ENCODE assay signal across 27 mouse cellular contexts in the genomic region with DNA sequence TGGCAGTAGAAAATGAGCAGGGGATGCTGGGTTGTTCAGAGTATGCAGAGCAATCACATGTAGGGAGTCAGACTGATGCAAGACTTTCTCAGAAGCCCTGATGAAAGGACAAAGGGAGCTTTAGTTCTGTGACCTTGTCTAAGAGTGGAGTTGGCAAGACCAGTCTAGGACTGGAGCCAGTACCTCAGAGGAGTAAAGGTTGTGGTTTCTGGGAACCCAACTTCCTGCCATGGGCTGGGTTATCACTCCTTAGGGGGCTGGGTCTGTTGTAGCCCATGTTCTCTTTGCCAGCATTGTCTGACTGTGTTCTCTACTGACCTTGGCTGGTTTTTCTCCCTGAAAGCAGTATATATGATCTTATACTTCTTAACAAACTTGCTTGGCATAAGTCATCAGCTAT.
A peak's percentile ranks its signal among the peaks of the same experiment; 100 is the strongest.
DNase-seq lines count a peak whose midpoint lies in the region; ATAC-seq and TF ChIP-seq lines count a peak whose summit lies in the region.
"Had no signal": no experiment of that assay in that cellular context is flagged by ENCODE, and none has a peak within 500 bp of the region (broad histone marks: within the 10 kb centered on the region; RNA-seq: fewer than 3 reads in every experiment).

No protein-coding gene starts in this region.

- H3K27ac ChIP-seq in left cerebral cortex, adult 2 months: no peak overlapping the region
- H3K27ac ChIP-seq: embryonic facial prominence, embryonic 12.5 days; heart, embryonic 13.5 days; hindbrain, embryonic 12.5 days; limb, embryonic 12.5 days; midbrain, embryonic 12.5 days; neural tube, embryonic 13.5 days had no signal

- peak; percentile 16 for DNase-seq in adrenal gland, postnatal 10 days
- no peak for DNase-seq in adrenal gland, postnatal 4 days (ENCODE audit: low spot score in 2 of 2)
- DNase-seq in 416B (ENCODE audit: low read depth): peak; percentile 32
- DNase-seq in adrenal gland, postnatal 36 days: peak; percentile 3 to 42
- DNase-seq in frontal cortex, postnatal 10 days (ENCODE audit: low spot score in 2 of 2): no peak
- DNase-seq in left cerebral cortex, adult 2 months (ENCODE audit: extremely low spot score in 1 of 2, low spot score in 2 of 2): no peak
- DNase-seq: cerebellum, adult 9-10 months; cerebellum, postnatal 36 days; embryo, embryonic 11 days; kidney, adult 9 months; kidney, postnatal 10 days; liver, postnatal 0 days; lung, postnatal 36 days; retina, postnatal 1 day; right cerebral cortex, postnatal 14 days; thymus, postnatal 36 days had no signal

- no peak overlapping the region for H3K4me3 ChIP-seq in left cerebral cortex, adult 2 months
- H3K4me3 ChIP-seq: embryonic facial prominence, embryonic 12.5 days; heart, embryonic 13.5 days; hindbrain, embryonic 12.5 days; limb, embryonic 12.5 days; megakaryocyte, embryonic 14.5 days; midbrain, embryonic 12.5 days; neural tube, embryonic 13.5 days had no signal

- intact Hi-C loops in left cerebral cortex, adult 2 months (cut with DNase I): no loop called here

- ATAC-seq in megakaryocyte progenitor cell, adult 5-6 weeks (replicated peaks; ENCODE audit: poor library complexity): peak; percentile 50
- ATAC-seq: CD4-positive, CD25-positive, alpha-beta regulatory T cell, adult 4 months; forebrain, embryonic 16.5 days; intestine, embryonic 16.5 days; liver, postnatal 0 days had no signal

- TF ChIP-seq CTCF in left cerebral cortex, adult 2 months (IDR thresholded peaks at IDR 0.05): no peak

Comparison
In these comparisons a context has a peak if more than half of its experiments do, and no peak if none do; other contexts are left out.
1. DNase-seq: peak in adrenal gland, postnatal 10 days (single experiment), 416B (single experiment) and adrenal gland, postnatal 36 days (2 of 2); none in adrenal gland, postnatal 4 days (0 of 2), frontal cortex, postnatal 10 days (0 of 2) and left cerebral cortex, adult 2 months (0 of 2).